Mouse (Mus musculus): ENCODE measurements around the gene Rpgrip1l. TPM values are rescaled to one million over a fixed set of nuclear protein-coding genes. Genes with fewer than 3 reads are reported as not detected.

Rpgrip1l gene
- polyA plus RNA-seq, 1 experiment from 2014 or later = 16.4 TPM

- H3K27me3 ChIP-seq = no peaks in the 10 kb centered on the region
- H3K36me3 ChIP-seq = no peaks in the 10 kb centered on the region
- no peak overlapping the region for H3K9ac ChIP-seq
- peaks cover 27% of the 10 kb centered on the region for H3K4me1 ChIP-seq
- no peak overlapping the region for H3K4me2 ChIP-seq (replicated peaks)
- no peak for ATAC-seq (ENCODE audit: low FRiP score, low read depth)
- H3K27ac ChIP-seq = no peak overlapping the region
- no peak overlapping the region for H3K4me3 ChIP-seq
- 61% methylated on average over 8 of the region's 8 CpGs for whole genome bisulfite sequencing
- no peaks in the 10 kb centered on the region for H3K9me3 ChIP-seq
Observed at GRCm38 (mm10) chr8:91286237-91286636, 26.8 kb downstream of the Rpgrip1l start.

- H3K4me2 ChIP-seq (replicated peaks) = no peak overlapping the region
Observed at GRCm38 (mm10) chr8:91283815-91284214, 29.2 kb downstream of the Rpgrip1l start.

GRCm38 (mm10) chr8:91282655-91283054 is 30.4 kb downstream of the Rpgrip1l start:
- 43% methylated on average over 5 of the region's 5 CpGs for whole genome bisulfite sequencing
- Histone ChIP-seq H3K9ac (no peak overlapping the region), H3K27ac (no peak overlapping the region), H3K9me3 (no peaks in the 10 kb centered on the region), H3K36me3 (no peaks in the 10 kb centered on the region), H3K4me1 (peaks cover 31% of the 10 kb centered on the region), H3K4me2 (replicated peaks) (no peak overlapping the region), H3K27me3 (no peaks in the 10 kb centered on the region), H3K4me3 (no peak overlapping the region)
- ATAC-seq (ENCODE audit: low FRiP score, low read depth) = no peak; the same call in 1 of the 2 replicates

More at GRCm38 (mm10) chr8:91283815-91284214, 29.2 kb downstream of the Rpgrip1l start:
- no peaks in the 10 kb centered on the region for H3K9me3 ChIP-seq
- WGBS = 68% methylated on average over 1 of the region's 1 CpGs
- no peak for ATAC-seq (ENCODE audit: low FRiP score, low read depth)
- H3K4me3 ChIP-seq = no peak overlapping the region
- peaks cover 31% of the 10 kb centered on the region for H3K4me1 ChIP-seq
- H3K27ac ChIP-seq = no peak overlapping the region
- H3K36me3 ChIP-seq = no peaks in the 10 kb centered on the region
- H3K27me3 ChIP-seq = no peaks in the 10 kb centered on the region
- no peak overlapping the region for H3K9ac ChIP-seq

DNA sequence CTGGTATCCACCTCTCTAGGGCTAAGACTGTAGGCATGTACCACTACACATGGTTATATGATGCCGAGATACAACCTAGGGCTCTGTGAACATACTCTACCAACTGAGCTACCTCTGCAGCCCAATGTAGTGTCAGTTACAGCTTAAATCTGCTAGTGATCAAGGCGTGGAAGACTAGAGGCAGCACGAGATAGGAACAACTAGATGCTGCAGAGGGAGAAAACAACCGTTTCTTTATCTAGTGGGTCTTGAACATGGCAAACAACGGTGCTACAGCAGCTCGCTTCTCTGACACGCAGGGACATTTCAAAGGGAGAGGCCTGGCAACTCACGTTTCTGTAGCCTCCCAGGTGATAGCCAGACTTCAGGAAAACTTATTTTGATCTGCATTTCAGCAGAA is 31.5 kb downstream of the Rpgrip1l start:
- 76% methylated on average over 8 of the region's 8 CpGs for WGBS
- H3K27ac ChIP-seq = peak overlapping the region; percentile 0; the same call in 1 of the 2 replicates
- no peak overlapping the region for H3K4me3 ChIP-seq
- no peaks in the 10 kb centered on the region for H3K36me3 ChIP-seq
- no peak for ATAC-seq (ENCODE audit: low FRiP score, low read depth)
- no peaks in the 10 kb centered on the region for H3K9me3 ChIP-seq
- no peak overlapping the region for H3K4me2 ChIP-seq (replicated peaks)
- H3K4me1 ChIP-seq = peaks cover 26% of the 10 kb centered on the region
- no peak overlapping the region for H3K9ac ChIP-seq
- H3K27me3 ChIP-seq = no peaks in the 10 kb centered on the region

DNA sequence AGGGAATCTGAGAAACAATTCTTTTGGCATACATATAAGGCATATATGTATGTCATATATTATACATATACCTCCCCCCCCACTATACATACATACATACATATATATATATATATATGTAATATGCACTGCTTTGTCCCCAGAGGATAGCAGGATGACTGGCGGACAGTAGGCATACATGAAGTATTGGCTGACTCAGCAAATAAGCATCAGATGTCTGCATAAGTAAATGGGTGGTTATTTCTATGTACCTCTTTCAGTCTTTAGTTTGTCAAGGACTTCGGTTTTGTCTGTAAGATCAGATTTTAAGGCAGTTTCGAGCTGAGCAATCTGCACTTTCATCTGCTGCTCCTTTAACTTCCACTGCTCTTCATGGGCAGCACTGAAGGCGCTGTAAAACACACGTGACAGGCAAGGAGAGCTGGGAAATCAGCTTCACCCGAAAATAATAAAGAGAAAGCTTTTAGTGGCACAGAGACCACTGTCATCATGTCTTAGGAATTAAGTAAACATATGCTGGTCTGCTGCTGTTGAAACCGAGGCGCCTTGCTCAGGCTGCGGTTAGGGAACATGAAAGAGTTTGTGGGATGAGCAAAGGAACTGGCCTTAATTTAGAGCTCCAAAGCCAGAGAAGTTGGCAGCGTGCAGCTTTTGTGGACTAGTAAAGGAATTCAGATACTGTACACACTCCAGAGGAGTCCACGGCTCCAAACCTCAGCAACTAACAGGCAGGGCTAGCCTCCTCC is 32.4 kb downstream of the Rpgrip1l start:
- 60% methylated on average over 11 of the region's 11 CpGs for WGBS
- Histone ChIP-seq H3K4me1 (peaks cover 26% of the 10 kb centered on the region), H3K9ac (no peak overlapping the region), H3K4me2 (replicated peaks) (peak overlapping the region; percentile 14; the same call in 1 of the 2 replicates), H3K27me3 (no peaks in the 10 kb centered on the region), H3K9me3 (0 out of 2 replicates have a peak, but pooled peaks cover 3% of the 10 kb centered on the region), H3K36me3 (peaks cover 4% of the 10 kb centered on the region; the same call in 1 of the 2 replicates), H3K27ac (peak overlapping the region; percentile 0; the same call in 1 of the 2 replicates), H3K4me3 (no peak overlapping the region)
- no peak for ATAC-seq (ENCODE audit: low FRiP score, low read depth)

- Histone ChIP-seq H3K36me3 (peaks cover 9% of the 10 kb centered on the region), H3K4me3 (no peak overlapping the region), H3K4me1 (peaks cover 21% of the 10 kb centered on the region), H3K9ac (no peak overlapping the region), H3K9me3 (0 out of 2 replicates have a peak, but pooled peaks cover 3% of the 10 kb centered on the region), H3K27ac (no peak overlapping the region), H3K27me3 (no peaks in the 10 kb centered on the region), H3K4me2 (replicated peaks) (no peak overlapping the region)
- whole genome bisulfite sequencing = 73% methylated on average over 5 of the region's 5 CpGs
- ATAC-seq (ENCODE audit: low FRiP score, low read depth) = no peak
Observed at GRCm38 (mm10) chr8:91278060-91278459, 35.0 kb downstream of the Rpgrip1l start.

- ATAC-seq (ENCODE audit: low FRiP score, low read depth) = no peak
- Histone ChIP-seq H3K4me2 (replicated peaks) (no peak overlapping the region), H3K9me3 (0 out of 2 replicates have a peak, but pooled peaks cover 3% of the 10 kb centered on the region), H3K27ac (no peak overlapping the region), H3K4me3 (no peak overlapping the region), H3K9ac (no peak overlapping the region), H3K27me3 (no peaks in the 10 kb centered on the region), H3K36me3 (peaks cover 13% of the 10 kb centered on the region), H3K4me1 (0 out of 2 replicates have a peak, but pooled peaks cover 11% of the 10 kb centered on the region)
- WGBS = 90% methylated on average over 2 of the region's 2 CpGs
Observed at GRCm38 (mm10) chr8:91276337-91276736, 36.7 kb downstream of the Rpgrip1l start.

- Histone ChIP-seq H3K4me3 (no peak overlapping the region), H3K9me3 (0 out of 2 replicates have a peak, but pooled peaks cover 3% of the 10 kb centered on the region), H3K4me2 (replicated peaks) (no peak overlapping the region), H3K27me3 (no peaks in the 10 kb centered on the region), H3K4me1 (no peaks in the 10 kb centered on the region), H3K9ac (no peak overlapping the region), H3K27ac (no peak overlapping the region), H3K36me3 (peaks cover 25% of the 10 kb centered on the region)
- ATAC-seq (ENCODE audit: low FRiP score, low read depth) = no peak
- WGBS = 87% methylated on average over 5 of the region's 5 CpGs
Observed at GRCm38 (mm10) chr8:91273493-91273892, 39.6 kb downstream of the Rpgrip1l start.

- Histone ChIP-seq H3K9ac (no peak overlapping the region), H3K4me3 (no peak overlapping the region), H3K4me2 (replicated peaks) (no peak overlapping the region), H3K4me1 (no peaks in the 10 kb centered on the region), H3K36me3 (peaks cover 28% of the 10 kb centered on the region; the same call in 1 of the 2 replicates), H3K27me3 (no peaks in the 10 kb centered on the region), H3K9me3 (no peaks in the 10 kb centered on the region), H3K27ac (no peak overlapping the region)
- WGBS = 73% methylated on average over 2 of the region's 2 CpGs
- no peak for ATAC-seq (ENCODE audit: low FRiP score, low read depth)
Observed at GRCm38 (mm10) chr8:91269374-91269958, 43.6 kb downstream of the Rpgrip1l start.

- H3K27ac ChIP-seq = no peak overlapping the region
- no peaks in the 10 kb centered on the region for H3K4me1 ChIP-seq
- H3K27me3 ChIP-seq = no peaks in the 10 kb centered on the region
- H3K36me3 ChIP-seq = peaks cover 18% of the 10 kb centered on the region; the same call in 1 of the 2 replicates
- H3K4me3 ChIP-seq = no peak overlapping the region
- ATAC-seq (ENCODE audit: low FRiP score, low read depth) = no peak
- no peaks in the 10 kb centered on the region for H3K9me3 ChIP-seq
- H3K4me2 ChIP-seq (replicated peaks) = no peak overlapping the region
- H3K9ac ChIP-seq = no peak overlapping the region
Observed at GRCm38 (mm10) chr8:91264564-91264963, 48.5 kb downstream of the Rpgrip1l start.

DNA sequence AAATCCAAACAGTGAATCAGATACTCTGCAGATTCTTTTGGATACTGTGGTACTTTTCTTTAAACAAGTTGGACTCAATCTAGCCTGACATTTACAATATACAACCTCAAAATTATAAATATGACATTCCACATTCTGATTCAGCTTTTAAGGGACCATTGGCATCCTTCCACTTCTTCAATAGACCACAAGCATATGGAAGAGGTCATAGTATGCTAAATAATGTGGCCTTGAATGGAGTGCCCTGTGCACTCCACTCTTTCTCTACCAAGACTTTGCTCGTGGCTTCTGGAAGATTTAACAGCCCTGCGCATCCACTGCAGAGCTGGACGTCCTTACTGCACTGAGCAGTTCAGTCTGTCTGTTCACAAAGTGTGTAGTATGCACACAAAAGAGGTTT is 49.1 kb downstream of the Rpgrip1l start:
- no peak for ATAC-seq (ENCODE audit: low FRiP score, low read depth)

GRCm38 (mm10) chr8:91261598-91261997 is 51.5 kb downstream of the Rpgrip1l start:
- Histone ChIP-seq H3K27ac (no peak overlapping the region), H3K27me3 (no peaks in the 10 kb centered on the region), H3K4me2 (replicated peaks) (no peak overlapping the region), H3K4me3 (no peak overlapping the region), H3K36me3 (peaks cover 2% of the 10 kb centered on the region; the same call in 1 of the 2 replicates), H3K9ac (no peak overlapping the region), H3K9me3 (no peaks in the 10 kb centered on the region), H3K4me1 (no peaks in the 10 kb centered on the region)
- ATAC-seq (ENCODE audit: low FRiP score, low read depth) = no peak
- 84% methylated on average over 2 of the region's 2 CpGs for WGBS

More for the DNA sequence above, 49.1 kb downstream of the Rpgrip1l start:
- H3K4me3 ChIP-seq = no peak overlapping the region
- no peaks in the 10 kb centered on the region for H3K9me3 ChIP-seq
- 78% methylated on average over 3 of the region's 3 CpGs for WGBS
- no peak overlapping the region for H3K9ac ChIP-seq
- no peaks in the 10 kb centered on the region for H3K27me3 ChIP-seq
- H3K27ac ChIP-seq = no peak overlapping the region
- H3K4me2 ChIP-seq (replicated peaks) = no peak overlapping the region
- H3K4me1 ChIP-seq = no peaks in the 10 kb centered on the region
- H3K36me3 ChIP-seq = peaks cover 15% of the 10 kb centered on the region; the same call in 1 of the 2 replicates

Measured in limb, embryonic 13.5 days (tissue).